Mouse (Mus musculus): ENCODE results near the gene Tarbp1. TPM values are rescaled to one million over a fixed set of nuclear protein-coding genes. Genes with fewer than 3 reads are reported as not detected.
A peak's percentile ranks its signal among the peaks of the same experiment; 100 is the strongest.

Tarbp1 gene
- polyA plus RNA-seq, 1 experiment, result 3.9 TPM

DNA sequence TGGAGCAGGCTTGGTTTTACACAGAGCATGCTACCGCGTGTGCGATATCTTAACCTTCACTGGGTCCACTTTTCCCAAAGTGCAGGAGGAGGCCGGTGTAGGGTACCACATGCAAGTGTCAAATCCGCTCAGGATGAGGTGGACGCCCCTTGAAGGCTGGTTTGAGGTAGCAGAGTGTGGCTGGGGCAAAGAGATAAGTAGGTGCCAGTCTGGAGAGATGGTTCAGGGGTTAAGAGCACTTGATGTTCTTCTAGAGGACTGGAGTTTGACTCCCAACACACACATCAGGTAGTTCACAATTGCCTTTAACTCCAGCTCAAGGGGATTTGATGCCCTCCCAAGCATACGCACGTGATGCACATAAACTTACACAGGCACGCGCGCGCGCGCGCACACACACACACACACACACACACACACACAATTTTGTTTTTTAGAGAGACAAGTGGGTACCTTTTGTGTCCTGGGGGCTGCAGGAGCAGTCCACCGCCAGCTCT lies 1.0 kb downstream of the Tarbp1 start:
- DNase-seq (ENCODE audit: low read depth in 1 of 2, low spot score in 2 of 2), result no peak
- Histone ChIP-seq H3K27me3 (ENCODE audit: control insufficient read depth, insufficient read depth, low read length) (no peaks in the 10 kb centered on the region), H3K36me3 (ENCODE audit: control insufficient read depth, insufficient read depth, low read length) (peaks cover 3% of the 10 kb centered on the region; the same call in 1 of the 2 replicates), H3K4me1 (ENCODE audit: control insufficient read depth, insufficient read depth, insufficient read length) (peaks cover 10% of the 10 kb centered on the region), H3K27ac (ENCODE audit: insufficient read depth, low read length) (peak overlapping the region; percentile 80; the same call in 1 of the 2 replicates), H3K4me3 (ENCODE audit: extremely low read depth, insufficient read depth, insufficient read length) (peak overlapping the region; percentile 84)
- WGBS, result 9% methylated on average over 16 of the region's 16 CpGs
- no peak for TF ChIP-seq POLR2A (IDR thresholded peaks at IDR 0.05; ENCODE audit: low read depth, low read length)
- no peak for TF ChIP-seq CTCF (IDR thresholded peaks at IDR 0.05; ENCODE audit: extremely low read depth, insufficient read depth, insufficient read length, insufficient replicate concordance)

DNA sequence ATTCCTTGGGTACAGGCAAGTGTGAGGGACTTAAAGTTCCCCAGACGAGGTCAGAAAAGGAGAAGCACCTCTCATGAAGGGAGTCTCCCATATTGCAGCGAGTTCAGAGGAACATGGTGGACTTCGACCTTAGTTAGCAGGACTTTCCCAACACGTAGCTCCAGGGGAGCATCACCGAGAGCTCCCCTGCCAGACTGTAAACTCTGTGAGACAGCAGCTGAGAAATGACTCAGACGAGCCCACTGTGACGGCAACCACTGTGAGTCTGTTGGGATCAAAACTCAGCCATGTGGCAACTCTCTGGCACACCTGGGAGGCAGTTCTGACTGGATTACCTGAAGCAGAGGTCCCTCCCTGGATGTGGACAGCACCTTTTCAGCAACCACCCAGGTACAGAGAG lies 10.8 kb downstream of the Tarbp1 start:
- WGBS, result 89% methylated on average over 7 of the region's 7 CpGs
- Histone ChIP-seq H3K36me3 (ENCODE audit: control insufficient read depth, insufficient read depth, low read length) (peaks cover 9% of the 10 kb centered on the region), H3K4me3 (ENCODE audit: extremely low read depth, insufficient read depth, insufficient read length) (no peak overlapping the region), H3K27me3 (ENCODE audit: control insufficient read depth, insufficient read depth, low read length) (no peaks in the 10 kb centered on the region), H3K4me1 (ENCODE audit: control insufficient read depth, insufficient read depth, insufficient read length) (no peaks in the 10 kb centered on the region), H3K27ac (ENCODE audit: insufficient read depth, low read length) (no peak overlapping the region)
- TF ChIP-seq POLR2A (IDR thresholded peaks at IDR 0.05; ENCODE audit: low read depth, low read length), result no peak
- no peak for TF ChIP-seq CTCF (IDR thresholded peaks at IDR 0.05; ENCODE audit: extremely low read depth, insufficient read depth, insufficient read length, insufficient replicate concordance)
- DNase-seq (ENCODE audit: low read depth in 1 of 2, low spot score in 2 of 2), result no peak

- Histone ChIP-seq H3K27me3 (ENCODE audit: control insufficient read depth, insufficient read depth, low read length) (no peaks in the 10 kb centered on the region), H3K36me3 (ENCODE audit: control insufficient read depth, insufficient read depth, low read length) (peaks cover 9% of the 10 kb centered on the region), H3K27ac (ENCODE audit: insufficient read depth, low read length) (no peak overlapping the region), H3K4me3 (ENCODE audit: extremely low read depth, insufficient read depth, insufficient read length) (no peak overlapping the region), H3K4me1 (ENCODE audit: control insufficient read depth, insufficient read depth, insufficient read length) (no peaks in the 10 kb centered on the region)
- WGBS, result 64% methylated on average over 7 of the region's 7 CpGs
- DNase-seq (ENCODE audit: low read depth in 1 of 2, low spot score in 2 of 2), result no peak
- TF ChIP-seq CTCF (IDR thresholded peaks at IDR 0.05; ENCODE audit: extremely low read depth, insufficient read depth, insufficient read length, insufficient replicate concordance) (no peak), POLR2A (IDR thresholded peaks at IDR 0.05; ENCODE audit: low read depth, low read length) (no peak)
Measured at GRCm38 (mm10) chr8:126461735-126462134, 13.1 kb downstream of the Tarbp1 start.

GRCm38 (mm10) chr8:126460274-126460673 lies 14.6 kb downstream of the Tarbp1 start:
- Histone ChIP-seq H3K27me3 (ENCODE audit: control insufficient read depth, insufficient read depth, low read length) (no peaks in the 10 kb centered on the region), H3K4me3 (ENCODE audit: extremely low read depth, insufficient read depth, insufficient read length) (no peak overlapping the region), H3K27ac (ENCODE audit: insufficient read depth, low read length) (no peak overlapping the region), H3K36me3 (ENCODE audit: control insufficient read depth, insufficient read depth, low read length) (peaks cover 12% of the 10 kb centered on the region), H3K4me1 (ENCODE audit: control insufficient read depth, insufficient read depth, insufficient read length) (no peaks in the 10 kb centered on the region)
- 60% methylated on average over 3 of the region's 3 CpGs for WGBS
- DNase-seq (ENCODE audit: low read depth in 1 of 2, low spot score in 2 of 2), result peak in 1 of 2 experiments; percentile 70
- TF ChIP-seq CTCF (IDR thresholded peaks at IDR 0.05; ENCODE audit: extremely low read depth, insufficient read depth, insufficient read length, insufficient replicate concordance) (peak; percentile 82), POLR2A (IDR thresholded peaks at IDR 0.05; ENCODE audit: low read depth, low read length) (no peak)

- Histone ChIP-seq H3K4me3 (ENCODE audit: extremely low read depth, insufficient read depth, insufficient read length) (no peak overlapping the region), H3K36me3 (ENCODE audit: control insufficient read depth, insufficient read depth, low read length) (peaks cover 33% of the 10 kb centered on the region), H3K27ac (ENCODE audit: insufficient read depth, low read length) (no peak overlapping the region), H3K4me1 (ENCODE audit: control insufficient read depth, insufficient read depth, insufficient read length) (no peaks in the 10 kb centered on the region), H3K27me3 (ENCODE audit: control insufficient read depth, insufficient read depth, low read length) (no peaks in the 10 kb centered on the region)
- WGBS, result 90% methylated on average over 7 of the region's 7 CpGs
- TF ChIP-seq POLR2A (IDR thresholded peaks at IDR 0.05; ENCODE audit: low read depth, low read length) (no peak), CTCF (IDR thresholded peaks at IDR 0.05; ENCODE audit: extremely low read depth, insufficient read depth, insufficient read length, insufficient replicate concordance) (no peak)
- no peak for DNase-seq (ENCODE audit: low read depth in 1 of 2, low spot score in 2 of 2)
Measured at GRCm38 (mm10) chr8:126455383-126455782, 19.5 kb downstream of the Tarbp1 start.

- H3K4me3 ChIP-seq (ENCODE audit: extremely low read depth, insufficient read depth, insufficient read length), result no peak overlapping the region
- H3K27ac ChIP-seq (ENCODE audit: insufficient read depth, low read length), result no peak overlapping the region
- no peak for TF ChIP-seq POLR2A (IDR thresholded peaks at IDR 0.05; ENCODE audit: low read depth, low read length)
- no peak for TF ChIP-seq CTCF (IDR thresholded peaks at IDR 0.05; ENCODE audit: extremely low read depth, insufficient read depth, insufficient read length, insufficient replicate concordance)
- H3K27me3 ChIP-seq (ENCODE audit: control insufficient read depth, insufficient read depth, low read length), result no peaks in the 10 kb centered on the region
- H3K36me3 ChIP-seq (ENCODE audit: control insufficient read depth, insufficient read depth, low read length), result peaks cover 42% of the 10 kb centered on the region
- WGBS, result 92% methylated on average over 8 of the region's 8 CpGs
- no peaks in the 10 kb centered on the region for H3K4me1 ChIP-seq (ENCODE audit: control insufficient read depth, insufficient read depth, insufficient read length)
- no peak for DNase-seq (ENCODE audit: low read depth in 1 of 2, low spot score in 2 of 2)
Measured at GRCm38 (mm10) chr8:126451158-126451557, 23.7 kb downstream of the Tarbp1 start.

GRCm38 (mm10) chr8:126438937-126439336 lies 35.9 kb downstream of the Tarbp1 start:
- Histone ChIP-seq H3K4me3 (ENCODE audit: extremely low read depth, insufficient read depth, insufficient read length) (no peak overlapping the region), H3K4me1 (ENCODE audit: control insufficient read depth, insufficient read depth, insufficient read length) (no peaks in the 10 kb centered on the region), H3K36me3 (ENCODE audit: control insufficient read depth, insufficient read depth, low read length) (peaks cover 16% of the 10 kb centered on the region), H3K27ac (ENCODE audit: insufficient read depth, low read length) (no peak overlapping the region), H3K27me3 (ENCODE audit: control insufficient read depth, insufficient read depth, low read length) (no peaks in the 10 kb centered on the region)
- no peak for DNase-seq (ENCODE audit: low read depth in 1 of 2, low spot score in 2 of 2)
- TF ChIP-seq CTCF (IDR thresholded peaks at IDR 0.05; ENCODE audit: extremely low read depth, insufficient read depth, insufficient read length, insufficient replicate concordance), result no peak
- no peak for TF ChIP-seq POLR2A (IDR thresholded peaks at IDR 0.05; ENCODE audit: low read depth, low read length)
- 78% methylated on average over 2 of the region's 2 CpGs for WGBS
